Mouse (Mus musculus) liver, adult 2 months (tissue): ENCODE measurements around the gene Acss2.

Experiments
- CTCF ChIP-seq: fragments of 200-500 bp; IDR thresholded peaks from 2 replicates; pipeline ENCODE4 v1.5.1; 2011; ENCODE audit warnings: low read depth, low read length, control low read depth
- POLR2A ChIP-seq: fragments of 200-500 bp; IDR thresholded peaks from 2 replicates; pipeline ENCODE4 v1.6.1; 2011; ENCODE audit warnings: low read length, control low read depth; ENCODE audit not compliant: insufficient read depth; ENCODE audit errors: extremely low read depth

GRCm38 (mm10) chr2:155472671-155473569, 44.8 kb upstream of the Acss2 start:
- TF ChIP-seq POLR2A (0 out of 2 replicates have a peak, but pooled peaks have one; percentile 15), CTCF (no peak)
